10 mouse cellular contexts compared by ENCODE assay signal in the genomic region with DNA sequence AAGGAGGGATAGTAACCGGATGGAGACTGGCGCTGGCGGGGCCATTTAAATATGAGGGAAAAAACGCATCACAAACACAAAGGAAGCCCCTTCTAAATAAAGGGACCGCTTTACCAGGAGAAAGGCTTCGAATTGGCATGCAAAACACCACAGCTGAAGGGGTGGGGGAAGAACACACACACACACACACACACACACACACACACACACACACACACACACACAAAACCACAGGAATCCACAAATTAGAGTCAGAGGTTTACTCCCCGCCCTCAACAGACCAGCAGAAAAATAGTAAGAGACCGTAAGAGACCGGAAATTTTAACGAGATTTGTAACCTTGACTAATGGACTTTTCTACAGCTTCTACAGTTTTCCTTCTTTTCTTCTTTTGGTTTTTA. TPM values are rescaled to one million over a fixed set of nuclear protein-coding genes. Genes with fewer than 3 reads are reported as not detected.
A peak's percentile ranks its signal among the peaks of the same experiment; 100 is the strongest.
DNase-seq lines count a peak whose midpoint lies in the region; ATAC-seq lines count a peak whose summit lies in the region.
"Had no signal": no experiment of that assay in that cellular context is flagged by ENCODE, and none has a peak within 500 bp of the region (broad histone marks: within the 10 kb centered on the region; RNA-seq: fewer than 3 reads in every experiment).

No protein-coding gene starts in this region.

- peaks cover 68% of the 10 kb centered on the region for H3K27me3 ChIP-seq in kidney, embryonic 15.5 days
- H3K27me3 ChIP-seq in forebrain, embryonic 14.5 days (replicated peaks; ENCODE audit: control insufficient read depth, insufficient read depth, low read length) = peaks cover 9% of the 10 kb centered on the region
- H3K27me3 ChIP-seq in midbrain, embryonic 16.5 days (ENCODE audit: control insufficient read depth, insufficient read depth, low read depth, low read length) = peaks cover 5% of the 10 kb centered on the region
- peaks cover 79% of the 10 kb centered on the region for H3K27me3 ChIP-seq in liver, embryonic 12.5 days (replicated peaks)

- DNase-seq in kidney, postnatal 10 days = no peak
- DNase-seq in Muller cell, postnatal 12 days (ENCODE audit: inconsistent ontology term) = peak; percentile 71
- DNase-seq in forebrain, embryonic 14.5 days (ENCODE audit: low spot score) = peak; percentile 58
- DNase-seq in right cerebral cortex, adult 2 months (ENCODE audit: low spot score in 2 of 2) = no peak
- DNase-seq in right cerebral cortex, postnatal 4 days = no peak
- DNase-seq: lung, adult 18-20 months had no signal

- no peaks in the 10 kb centered on the region for H3K9me3 ChIP-seq in kidney, embryonic 15.5 days (replicated peaks)
- H3K9me3 ChIP-seq in forebrain, embryonic 14.5 days (replicated peaks; ENCODE audit: control insufficient read depth, low read length) = no peaks in the 10 kb centered on the region
- H3K9me3 ChIP-seq in midbrain, embryonic 16.5 days (replicated peaks; ENCODE audit: control insufficient read depth, low read length, poor library complexity, severe bottlenecking) = no peaks in the 10 kb centered on the region
- H3K9me3 ChIP-seq in liver, embryonic 12.5 days (replicated peaks) = no peaks in the 10 kb centered on the region
- H3K9me3 ChIP-seq: stomach, embryonic 15.5 days had no signal

- H3K9ac ChIP-seq in kidney, embryonic 15.5 days = no peak overlapping the region
- H3K9ac ChIP-seq in forebrain, embryonic 14.5 days (ENCODE audit: low read length) = no peak overlapping the region
- H3K9ac ChIP-seq in midbrain, embryonic 16.5 days (ENCODE audit: low read depth, low read length) = no peak overlapping the region
- no peak overlapping the region for H3K9ac ChIP-seq in liver, embryonic 12.5 days
- H3K9ac ChIP-seq: stomach, embryonic 15.5 days had no signal

- no peak overlapping the region for H3K4me3 ChIP-seq in kidney, embryonic 15.5 days (replicated peaks)
- no peak overlapping the region for H3K4me3 ChIP-seq in forebrain, embryonic 14.5 days (ENCODE audit: low read depth, low read length)
- H3K4me3 ChIP-seq in midbrain, embryonic 16.5 days (ENCODE audit: low read depth, low read length) = no peak overlapping the region
- H3K4me3 ChIP-seq in liver, embryonic 12.5 days = no peak overlapping the region
- H3K4me3 ChIP-seq: stomach, embryonic 15.5 days had no signal

- H3K4me1 ChIP-seq in kidney, embryonic 15.5 days = peaks cover 38% of the 10 kb centered on the region
- peaks cover 15% of the 10 kb centered on the region for H3K4me1 ChIP-seq in forebrain, embryonic 14.5 days (ENCODE audit: control insufficient read depth, insufficient read depth, low read length)
- H3K4me1 ChIP-seq in midbrain, embryonic 16.5 days (ENCODE audit: control insufficient read depth, insufficient read depth, low read length) = peaks cover 17% of the 10 kb centered on the region
- peaks cover 26% of the 10 kb centered on the region for H3K4me1 ChIP-seq in liver, embryonic 12.5 days

- no peaks in the 10 kb centered on the region for H3K36me3 ChIP-seq in kidney, embryonic 15.5 days
- no peaks in the 10 kb centered on the region for H3K36me3 ChIP-seq in forebrain, embryonic 14.5 days (ENCODE audit: control insufficient read depth, insufficient read depth, low read length)
- H3K36me3 ChIP-seq in midbrain, embryonic 16.5 days (ENCODE audit: control insufficient read depth, insufficient read depth, low read length) = no peaks in the 10 kb centered on the region
- no peaks in the 10 kb centered on the region for H3K36me3 ChIP-seq in liver, embryonic 12.5 days
- H3K36me3 ChIP-seq: stomach, embryonic 15.5 days had no signal

- no peak for ATAC-seq in kidney, embryonic 15.5 days (replicated peaks; ENCODE audit: low FRiP score)
- ATAC-seq in forebrain, embryonic 14.5 days = no peak
- ATAC-seq in midbrain, embryonic 16.5 days = no peak
- ATAC-seq in liver, embryonic 12.5 days = no peak

- H3K27ac ChIP-seq in kidney, embryonic 15.5 days = no peak overlapping the region
- H3K27ac ChIP-seq in forebrain, embryonic 14.5 days (ENCODE audit: low read depth, low read length) = no peak overlapping the region
- H3K27ac ChIP-seq in midbrain, embryonic 16.5 days (ENCODE audit: low read length) = no peak overlapping the region
- no peak overlapping the region for H3K27ac ChIP-seq in liver, embryonic 12.5 days
- H3K27ac ChIP-seq: stomach, embryonic 15.5 days had no signal

- H3K4me2 ChIP-seq in kidney, embryonic 15.5 days = peak overlapping the region; percentile 93; the same call in 1 of the 2 replicates
- peak overlapping the region; percentile 15; the same call in 1 of the 2 replicates for H3K4me2 ChIP-seq in forebrain, embryonic 14.5 days (ENCODE audit: low read length)
- H3K4me2 ChIP-seq in midbrain, embryonic 16.5 days (ENCODE audit: low read length) = peak overlapping the region; percentile 19; the same call in 1 of the 2 replicates
- H3K4me2 ChIP-seq in liver, embryonic 12.5 days = no peak overlapping the region
- H3K4me2 ChIP-seq: stomach, embryonic 15.5 days had no signal

- 5% methylated on average over 10 of the region's 10 CpGs for WGBS in kidney, embryonic 15.5 days
- 2% methylated on average over 10 of the region's 10 CpGs for WGBS in forebrain, embryonic 14.5 days
- 3% methylated on average over 10 of the region's 10 CpGs for WGBS in midbrain, embryonic 16.5 days
- 7% methylated on average over 10 of the region's 10 CpGs for WGBS in liver, embryonic 12.5 days (ENCODE audit: insufficient replicate concordance)

RNA-seq across cellular contexts. Expression of a gene that starts 36.1 kb away (rescaled TPM):
- polyA plus RNA-seq in kidney, embryonic 15.5 days (2015; fragmentation: Nextera tagmentation; extraction: Ambion mirVana) = 2.9 and 3.0 TPM in 2 replicates
- polyA plus RNA-seq in forebrain, embryonic 14.5 days (2014; fragmentation: Nextera tagmentation; extraction: Ambion mirVana) = 1.6 and 2.1 TPM in 2 replicates
- 4.8 and 5.0 TPM in 2 replicates for polyA plus RNA-seq in midbrain, embryonic 16.5 days (2015; fragmentation: Nextera tagmentation; extraction: Ambion mirVana)
- polyA plus RNA-seq in liver, embryonic 12.5 days (2016; fragmentation: Nextera tagmentation; extraction: Ambion mirVana) = 1.8 and 2.0 TPM in 2 replicates

RNA-seq across cellular contexts. Expression of a gene that starts 43.3 kb away (rescaled TPM):
- polyA plus RNA-seq in kidney, embryonic 15.5 days (2015; fragmentation: Nextera tagmentation; extraction: Ambion mirVana) = 29.3 and 31.0 TPM in 2 replicates
- 4.8 and 5.6 TPM in 2 replicates for polyA plus RNA-seq in forebrain, embryonic 14.5 days (2014; fragmentation: Nextera tagmentation; extraction: Ambion mirVana)
- polyA plus RNA-seq in midbrain, embryonic 16.5 days (2015; fragmentation: Nextera tagmentation; extraction: Ambion mirVana) = 3.8 and 4.2 TPM in 2 replicates
- polyA plus RNA-seq in liver, embryonic 12.5 days (2016; fragmentation: Nextera tagmentation; extraction: Ambion mirVana) = 54.7 and 57.4 TPM in 2 replicates

Comparison
In these comparisons a context has a peak if more than half of its experiments do, and no peak if none do; other contexts are left out.
1. DNase-seq: peak in Muller cell, postnatal 12 days (single experiment) and forebrain, embryonic 14.5 days (single experiment); none in kidney, postnatal 10 days (single experiment), right cerebral cortex, adult 2 months (0 of 2) and right cerebral cortex, postnatal 4 days (single experiment).